Mouse (Mus musculus) adipocyte (in vitro differentiated cells): ENCODE measurements around the gene B630019K06Rik.
"Not testable (repeated sequence)": the region's sequence is repeated elsewhere in the genome, so short reads cannot be mapped to it uniquely, and the experiment has no call there.

Experiments
- DNase-seq: peaks from one replicate; pipeline ENCODE4 v3.0.0-alpha.2; 2016; ENCODE audit warnings: low spot score

B630019K06Rik gene

DNA sequence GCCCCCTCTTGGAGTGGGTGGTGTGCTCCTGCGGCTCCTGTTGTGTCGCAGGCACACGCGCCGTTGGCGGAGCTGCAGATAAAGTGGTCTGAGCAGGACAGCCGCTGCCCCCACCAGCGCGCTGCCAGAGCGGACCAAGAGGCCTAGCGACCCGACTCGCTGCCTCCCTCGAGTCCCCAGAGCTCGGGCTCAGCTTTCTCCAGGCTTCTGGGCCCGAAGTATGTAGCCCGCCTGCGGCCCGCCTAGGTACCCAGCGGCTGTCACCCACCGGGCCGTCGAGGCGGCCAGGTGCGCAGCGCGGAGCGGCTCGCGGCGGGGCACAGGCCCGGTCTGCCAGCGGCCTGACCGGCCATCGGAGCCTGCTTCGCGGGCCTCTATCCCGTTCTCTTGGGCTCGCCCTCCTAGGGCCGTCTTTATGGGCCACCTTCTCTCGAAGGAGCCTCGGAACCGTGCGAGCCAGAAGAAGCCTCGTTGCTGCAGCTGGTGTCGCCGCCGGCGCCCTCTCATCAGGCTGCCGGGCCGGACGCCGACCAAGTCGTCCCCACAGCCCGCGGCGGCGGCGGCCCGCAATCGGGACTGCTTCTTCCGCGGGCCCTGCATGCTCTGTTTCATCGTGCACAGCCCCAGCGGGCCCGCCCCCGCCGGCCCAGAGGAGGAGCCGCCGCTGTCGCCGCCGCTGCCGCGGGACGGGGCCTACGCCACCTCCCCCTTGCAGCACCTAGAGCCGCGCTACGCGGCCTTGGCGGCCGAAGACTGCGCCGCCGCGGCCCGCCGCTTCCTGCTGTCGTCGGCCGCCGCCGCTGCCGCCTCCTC is at the start of gene B630019K06Rik:
Gene B630019K06Rik, plus strand, starts transcription at position 40 of the 813 bp plus-strand sequence.
- peak; percentile 56 for DNase-seq

- DNase-seq = no peak
These were observed 48.5 kb upstream of the B630019K06Rik start, which contains the start of gene Gm6592 for GRCm38 (mm10) chrX:8843694-8844093. TSS of gene Gm6592 (plus strand) at chrX:8843994.

DNA sequence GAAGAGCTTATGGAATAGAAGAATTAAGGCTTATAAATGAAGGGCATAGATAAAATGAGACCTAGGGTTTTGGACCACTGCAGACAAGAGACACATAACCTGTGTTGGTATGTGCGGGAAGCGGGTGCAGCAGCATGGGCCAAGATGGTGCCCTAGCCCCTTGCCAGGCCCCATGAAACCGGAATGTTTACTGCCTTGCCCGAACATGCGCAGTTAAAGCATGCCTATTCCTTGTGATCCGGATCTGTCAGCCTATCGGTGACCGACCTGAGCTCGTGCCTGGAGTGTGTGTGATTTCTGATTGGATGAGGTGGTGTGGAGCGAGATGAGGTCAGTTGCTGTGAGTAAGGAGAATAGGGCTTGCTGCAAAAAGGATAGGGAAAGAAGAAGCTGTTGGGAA is 39.7 kb upstream of the B630019K06Rik start:
- no peak for DNase-seq

- peak; percentile 78 for DNase-seq
These were observed 27.9 kb upstream of the B630019K06Rik start for GRCm38 (mm10) chrX:8864331-8864730.

DNA sequence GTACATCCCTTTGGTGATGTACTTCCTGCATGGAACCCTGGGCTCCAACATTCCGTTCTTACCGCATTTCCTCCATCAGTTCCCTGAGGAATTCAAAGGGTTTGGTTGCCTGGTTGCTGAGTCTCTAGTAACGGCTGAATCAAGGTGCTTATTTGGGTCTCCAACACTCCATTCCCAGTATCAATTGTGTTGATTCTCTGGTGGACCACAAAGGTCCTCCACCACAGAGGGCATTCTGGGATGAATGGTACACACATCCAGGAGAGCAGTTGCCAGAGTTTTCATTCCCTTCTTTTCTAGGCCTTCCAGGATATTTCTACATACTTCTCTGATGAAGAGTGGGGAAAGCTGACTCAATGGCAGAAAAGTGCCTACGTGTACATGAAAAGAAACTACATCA is 18.2 kb upstream of the B630019K06Rik start, which contains the start of gene Gm5751:
Gene Gm5751, plus strand, starts transcription at position 301 of the 400 bp plus-strand sequence.
- not testable (repeated sequence) for DNase-seq

DNA sequence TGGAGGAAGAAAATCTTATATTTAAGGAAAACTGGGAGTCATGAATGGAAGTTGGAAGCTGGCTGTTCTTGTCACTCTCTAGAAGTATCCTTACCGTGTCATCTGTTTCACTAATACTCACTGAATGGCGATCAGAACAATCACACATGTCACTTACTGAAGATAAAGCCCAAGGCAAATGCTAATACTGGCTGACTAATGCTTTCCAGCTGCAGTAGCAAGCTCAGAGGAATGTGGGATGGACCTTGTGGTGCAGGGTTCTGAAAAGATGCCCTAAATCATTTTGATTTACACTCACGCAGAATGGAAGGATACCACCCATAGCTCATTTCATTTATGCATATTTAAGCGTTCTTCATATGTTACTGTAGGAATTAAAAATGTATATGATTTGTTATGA is 7.8 kb upstream of the B630019K06Rik start:
- no peak for DNase-seq

DNA sequence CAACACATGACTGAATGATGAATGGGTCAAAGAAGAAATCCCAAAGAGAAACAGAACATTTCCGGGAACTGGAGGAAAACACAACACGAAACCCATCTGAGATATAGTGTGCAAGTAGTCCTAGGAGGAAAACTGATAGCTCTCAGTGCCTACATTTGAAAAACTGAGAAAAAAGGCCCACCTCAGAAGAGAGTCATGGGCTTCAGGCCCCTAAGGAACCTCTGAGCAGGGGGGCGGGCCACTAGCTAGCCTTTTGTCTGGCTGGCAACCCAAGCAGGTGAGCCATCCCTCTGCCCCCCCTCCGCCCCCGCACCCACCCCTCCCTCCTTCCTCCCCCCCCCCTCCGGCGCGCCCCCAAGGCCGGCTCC is 223 bp upstream of the B630019K06Rik start:
- DNase-seq = peak; percentile 22

GRCm38 (mm10) chrX:8893182-8893651 is 1.0 kb downstream of the B630019K06Rik start:
- DNase-seq = peak; percentile 7

DNA sequence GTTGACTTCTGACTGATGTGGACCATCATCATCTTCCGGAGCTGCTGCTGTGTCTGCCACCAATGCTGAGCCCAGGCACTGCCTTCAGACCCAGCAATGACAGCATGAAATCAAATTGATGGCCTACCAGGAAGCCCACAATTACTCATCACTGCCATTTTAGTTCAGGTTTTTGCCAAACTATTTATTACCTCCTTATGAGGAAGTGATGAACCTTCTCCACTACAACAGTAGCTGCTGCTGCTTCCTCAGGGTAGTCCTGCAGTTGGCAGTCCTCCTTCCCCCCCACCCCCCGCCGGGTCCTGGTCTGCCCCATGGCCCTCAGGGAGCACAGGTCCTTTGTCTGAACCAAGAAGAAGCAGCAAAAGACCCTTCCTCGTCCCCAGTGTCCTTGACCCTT is 8.6 kb downstream of the B630019K06Rik start:
- no peak for DNase-seq

GRCm38 (mm10) chrX:8901906-8902472 is 9.8 kb downstream of the B630019K06Rik start:
- no peak for DNase-seq

- DNase-seq = no peak
These were observed 28.9 kb downstream of the B630019K06Rik start for GRCm38 (mm10) chrX:8921080-8921479.

GRCm38 (mm10) chrX:8921813-8922607 is 29.8 kb downstream of the B630019K06Rik start:
- no peak for DNase-seq

DNA sequence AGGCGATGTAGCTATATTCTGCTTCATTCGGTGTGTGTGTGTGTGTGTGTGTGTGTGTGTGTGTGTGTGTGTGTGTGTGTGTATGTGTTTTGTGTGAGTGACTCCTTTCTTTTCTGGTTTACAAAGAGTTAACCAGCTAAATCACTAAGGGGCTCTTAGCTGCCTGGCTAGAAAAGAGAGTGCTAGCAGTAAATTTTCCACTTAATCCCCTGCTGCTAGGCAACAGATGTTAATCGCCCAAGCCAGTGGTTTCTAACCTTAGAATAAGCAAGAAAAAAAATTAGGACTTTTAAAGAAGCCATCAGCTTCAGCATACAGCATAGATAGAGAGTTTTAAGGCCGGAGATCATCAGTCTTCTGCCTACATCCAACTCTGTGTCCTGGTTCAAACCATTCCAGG is 35.1 kb downstream of the B630019K06Rik start:
- no peak for DNase-seq

GRCm38 (mm10) chrX:8944041-8944440 is 51.9 kb downstream of the B630019K06Rik start:
- DNase-seq = no peak
